Mouse (Mus musculus) embryonic facial prominence, embryonic 15.5 days (tissue): ENCODE data around the gene Wdr34. TPM values are rescaled to one million over a fixed set of nuclear protein-coding genes. Genes with fewer than 3 reads are reported as not detected.
A peak's percentile ranks its signal among the peaks of the same experiment; 100 is the strongest.
"Not testable (repeated sequence)": the region's sequence is repeated elsewhere in the genome, so short reads cannot be mapped to it uniquely, and the experiment has no call there.

Experiments used
- ATAC-seq: fragments of 200-750 bp; cut with Nextera tagmentation; 2 replicates; pipeline ENCODE4 v1.8.0; 2017; ENCODE audit warnings: low read depth, moderate TSS enrichment; ENCODE audit not compliant: insufficient number of reproducible peaks, low FRiP score, low TSS enrichment
- H3K27ac ChIP-seq: fragments of 300-500 bp; sonication (generic); replicated peaks from 2 replicates; pipeline ENCODE4 v1.5.1; 2015; ENCODE audit warnings: mild to moderate bottlenecking, inconsistent platforms
- H3K27me3 ChIP-seq: fragments of 300-500 bp; sonication (generic); 2 replicates; pipeline ENCODE4 v1.6.1; 2015; ENCODE audit warnings: inconsistent platforms
- H3K36me3 ChIP-seq: fragments of 300-500 bp; sonication (generic); 2 replicates; pipeline ENCODE4 v1.6.1; 2015; ENCODE audit warnings: mild to moderate bottlenecking, inconsistent platforms
- H3K4me1 ChIP-seq: fragments of 300-500 bp; sonication (generic); 2 replicates; pipeline ENCODE4 v1.6.1; 2015; ENCODE audit warnings: inconsistent platforms
- H3K4me2 ChIP-seq: fragments of 300-500 bp; sonication (generic); replicated peaks from 2 replicates; pipeline ENCODE4 v1.6.1; 2015; ENCODE audit warnings: mild to moderate bottlenecking, inconsistent platforms
- H3K4me3 ChIP-seq: fragments of 300-500 bp; sonication (generic); replicated peaks from 2 replicates; pipeline ENCODE4 v1.5.1; 2015; ENCODE audit warnings: mild to moderate bottlenecking, inconsistent platforms
- H3K9ac ChIP-seq: fragments of 300-500 bp; sonication (generic); 2 replicates; pipeline ENCODE4 v1.6.1; 2015; ENCODE audit warnings: inconsistent platforms
- H3K9me3 ChIP-seq: fragments of 300-500 bp; sonication (generic); replicated peaks from 2 replicates; pipeline ENCODE4 v1.6.1; 2016; ENCODE audit warnings: inconsistent platforms
- WGBS: fragments of 180-500 bp; shearing (Covaris S2); methylation state at CpG from one replicate; pipeline ENCODE4 v1.1.7; 2015; 5-methylcytosine and 5-hydroxymethylcytosine counted together
- polyA plus RNA-seq: library from polyadenylated mRNA; unstranded; fragments of >200 nt; fragmentation: Nextera tagmentation; extraction: Ambion mirVana; gene quantifications from 2 replicates; pipeline ENCODE4 v1.2.1, GENCODE M21; 2015

Gene Wdr34
- polyA plus RNA-seq, 1 experiment from 2014 or later = 46.9 TPM

DNA sequence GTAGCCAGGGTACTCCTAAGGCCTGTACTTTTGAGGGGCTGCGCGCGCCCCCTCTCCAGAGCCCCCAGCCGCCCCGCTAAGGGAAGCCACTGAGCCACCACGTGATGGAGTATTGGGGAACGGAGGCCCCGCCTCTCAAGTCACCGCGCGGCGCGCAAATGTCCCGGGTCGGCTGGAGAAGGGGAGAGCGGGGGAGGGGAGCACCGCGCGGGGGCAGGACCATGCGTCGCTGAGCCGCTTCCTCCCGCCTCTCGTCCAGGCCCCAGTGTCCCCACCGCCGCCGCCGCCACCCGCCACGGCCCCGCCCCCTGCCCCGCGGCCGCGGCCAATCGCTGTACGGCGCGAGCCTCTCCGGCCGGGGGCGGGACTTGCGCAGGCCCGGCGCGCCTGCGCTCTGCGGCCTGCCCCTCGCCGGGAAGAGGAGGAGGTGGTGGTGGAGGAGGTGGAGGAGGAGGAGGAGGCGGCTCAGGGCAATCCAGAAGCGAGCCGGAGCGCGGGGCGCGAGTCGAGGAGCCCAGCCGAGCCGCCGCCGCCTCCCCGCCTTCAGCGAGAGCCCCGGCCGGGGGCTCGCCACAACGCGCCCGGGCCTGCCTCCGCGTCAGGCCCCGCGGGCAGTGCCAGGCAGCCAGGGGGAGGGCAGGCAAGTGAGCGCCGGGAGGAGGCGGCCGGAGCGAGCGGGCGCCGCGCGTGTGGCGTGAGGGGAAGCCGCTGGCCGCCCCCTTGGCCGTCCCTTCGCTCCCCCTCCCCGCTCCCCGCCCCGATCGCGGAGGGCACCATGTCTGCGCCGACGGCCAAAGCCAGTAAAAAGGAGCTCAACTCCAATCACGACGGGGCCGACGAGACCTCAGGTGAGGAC lies 17.6 kb upstream of the Wdr34 start:
- peaks cover 39% of the 10 kb centered on the region for H3K4me1 ChIP-seq
- peaks cover 30% of the 10 kb centered on the region for H3K36me3 ChIP-seq
- H3K27me3 ChIP-seq = no peaks in the 10 kb centered on the region
- peak overlapping the region; percentile 74 for H3K4me3 ChIP-seq
- H3K9me3 ChIP-seq = no peaks in the 10 kb centered on the region
- peak overlapping the region; percentile 63 for H3K4me2 ChIP-seq
- 0% methylated on average over 45 of the region's 101 CpGs for WGBS
- ATAC-seq = peak; percentile 94
- H3K27ac ChIP-seq = peak overlapping the region; percentile 99
- peak overlapping the region; percentile 95 for H3K9ac ChIP-seq

- no peaks in the 10 kb centered on the region for H3K27me3 ChIP-seq
- H3K4me3 ChIP-seq = no peak overlapping the region
- peaks cover 15% of the 10 kb centered on the region for H3K36me3 ChIP-seq
- WGBS = 30% methylated on average over 3 of the region's 3 CpGs
- H3K9me3 ChIP-seq = no peaks in the 10 kb centered on the region
- H3K9ac ChIP-seq = no peak overlapping the region
- ATAC-seq = no peak
- 0 out of 2 replicates have a peak overlapping the region, but pooled peaks have one; percentile 90 for H3K27ac ChIP-seq
- H3K4me1 ChIP-seq = peaks cover 43% of the 10 kb centered on the region
- peak overlapping the region; percentile 86 for H3K4me2 ChIP-seq
These were observed 15.6 kb upstream of the Wdr34 start for GRCm38 (mm10) chr2:30064298-30064697.

- H3K9ac ChIP-seq = peak overlapping the region; percentile 65; the same call in 1 of the 2 replicates
- ATAC-seq = no peak
- H3K9me3 ChIP-seq = no peaks in the 10 kb centered on the region
- peak overlapping the region; percentile 64 for H3K4me3 ChIP-seq
- H3K27ac ChIP-seq = peak overlapping the region; percentile 90
- H3K36me3 ChIP-seq = peaks cover 10% of the 10 kb centered on the region
- WGBS = 15% methylated on average over 3 of the region's 3 CpGs
- H3K27me3 ChIP-seq = no peaks in the 10 kb centered on the region
- H3K4me2 ChIP-seq = peak overlapping the region; percentile 86
- peaks cover 43% of the 10 kb centered on the region for H3K4me1 ChIP-seq
These were observed 15.1 kb upstream of the Wdr34 start for GRCm38 (mm10) chr2:30063791-30064190.

DNA sequence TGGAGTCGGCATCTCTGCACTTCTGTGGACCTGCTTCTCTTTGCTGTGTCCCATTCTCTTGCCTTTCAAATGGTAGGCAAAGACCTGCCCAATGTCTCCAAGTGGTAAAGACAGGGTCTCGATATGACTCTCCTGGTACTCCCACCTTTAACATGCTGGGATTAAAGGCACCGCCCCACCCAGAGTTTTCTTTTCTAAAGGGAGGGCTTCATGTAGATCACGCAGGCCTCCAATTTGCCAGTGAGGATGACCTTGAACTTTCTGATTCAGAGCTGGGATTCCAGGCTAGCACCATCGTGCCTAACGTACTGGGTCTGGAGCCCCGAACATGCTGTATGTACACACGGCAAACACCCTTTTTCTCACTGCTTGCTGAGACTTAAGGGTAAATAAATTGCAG lies 14.6 kb upstream of the Wdr34 start:
- 3% methylated on average over 8 of the region's 8 CpGs for WGBS
- Histone ChIP-seq H3K4me1 (peaks cover 41% of the 10 kb centered on the region), H3K9me3 (no peaks in the 10 kb centered on the region), H3K27me3 (no peaks in the 10 kb centered on the region), H3K9ac (peak overlapping the region; percentile 65; the same call in 1 of the 2 replicates), H3K27ac (peak overlapping the region; percentile 90), H3K4me3 (peak overlapping the region; percentile 64), H3K4me2 (peak overlapping the region; percentile 86), H3K36me3 (peaks cover 5% of the 10 kb centered on the region; the same call in 1 of the 2 replicates)
- no peak for ATAC-seq

GRCm38 (mm10) chr2:30062249-30063093 lies 13.8 kb upstream of the Wdr34 start:
- Histone ChIP-seq H3K27ac (peak overlapping the region; percentile 90), H3K4me2 (peak overlapping the region; percentile 86), H3K36me3 (no peaks in the 10 kb centered on the region), H3K4me1 (peaks cover 35% of the 10 kb centered on the region), H3K4me3 (peak overlapping the region; percentile 64), H3K9ac (peak overlapping the region; percentile 65), H3K27me3 (no peaks in the 10 kb centered on the region), H3K9me3 (no peaks in the 10 kb centered on the region)
- ATAC-seq = 0 out of 2 replicates have a peak, but pooled peaks have one; percentile 16
- under 1% methylated on average over 40 of the region's 40 CpGs for WGBS

DNA sequence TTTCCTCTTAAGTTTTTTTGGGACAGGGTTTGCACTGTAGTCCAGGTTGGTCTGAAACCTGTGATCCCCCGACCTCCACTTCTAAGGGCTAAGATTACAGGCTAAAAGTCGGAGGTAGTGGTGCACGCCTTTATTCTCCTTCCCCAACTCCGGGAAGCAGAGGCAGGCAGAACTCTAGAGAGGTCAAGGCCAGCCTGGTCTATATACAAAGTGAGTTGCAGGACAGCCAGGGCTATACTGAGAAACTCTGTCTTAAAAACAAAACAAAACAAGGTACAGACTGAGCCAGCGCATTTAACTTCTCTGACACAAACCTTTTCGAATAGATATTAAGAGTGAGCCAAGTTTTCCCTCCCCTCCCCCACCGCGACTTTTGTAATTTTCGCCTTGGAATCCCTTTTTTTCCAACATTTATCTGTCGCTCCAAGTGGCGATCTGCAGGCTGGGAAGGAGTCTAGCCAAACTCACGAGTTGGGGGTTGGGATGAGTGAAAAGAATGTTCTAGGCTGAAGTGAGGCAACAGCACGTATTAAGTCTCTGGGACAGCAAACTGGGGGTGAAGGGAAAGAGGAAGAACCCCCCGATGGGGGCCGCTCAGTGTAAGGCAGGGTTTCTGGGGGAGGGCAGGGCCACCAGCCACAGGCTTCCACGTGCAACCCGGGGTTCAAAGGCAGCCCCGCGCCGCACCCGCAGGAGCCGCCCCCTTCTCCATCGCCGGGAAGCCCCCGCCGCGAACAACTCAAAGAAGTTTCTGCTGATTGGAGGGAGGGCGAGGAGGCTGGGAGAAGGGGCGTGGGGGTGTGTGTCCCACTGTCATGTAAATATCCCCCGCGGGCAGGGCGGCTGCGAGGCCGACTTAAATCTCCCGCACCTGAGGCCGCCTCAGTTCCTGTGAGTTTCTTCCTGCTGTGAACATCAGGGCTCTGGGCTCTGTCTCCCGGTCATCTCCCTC lies 12.8 kb upstream of the Wdr34 start:
- 0 out of 2 replicates have a peak, but pooled peaks have one; percentile 5 for ATAC-seq
- Histone ChIP-seq H3K9ac (peak overlapping the region; percentile 65), H3K4me3 (peak overlapping the region; percentile 64), H3K27ac (peak overlapping the region; percentile 90), H3K9me3 (no peaks in the 10 kb centered on the region), H3K27me3 (no peaks in the 10 kb centered on the region), H3K4me2 (peak overlapping the region; percentile 86), H3K4me1 (peaks cover 35% of the 10 kb centered on the region), H3K36me3 (no peaks in the 10 kb centered on the region)
- WGBS = 7% methylated on average over 37 of the region's 37 CpGs

- H3K4me3 ChIP-seq = no peak overlapping the region
- H3K9ac ChIP-seq = no peak overlapping the region
- H3K4me2 ChIP-seq = no peak overlapping the region
- H3K4me1 ChIP-seq = peaks cover 13% of the 10 kb centered on the region
- no peak for ATAC-seq
- no peaks in the 10 kb centered on the region for H3K9me3 ChIP-seq
- WGBS = 58% methylated on average over 5 of the region's 5 CpGs
- peaks cover 4% of the 10 kb centered on the region; the same call in 1 of the 2 replicates for H3K27me3 ChIP-seq
- H3K27ac ChIP-seq = no peak overlapping the region
- H3K36me3 ChIP-seq = no peaks in the 10 kb centered on the region
These were observed 9.7 kb upstream of the Wdr34 start for GRCm38 (mm10) chr2:30058418-30058817.

DNA sequence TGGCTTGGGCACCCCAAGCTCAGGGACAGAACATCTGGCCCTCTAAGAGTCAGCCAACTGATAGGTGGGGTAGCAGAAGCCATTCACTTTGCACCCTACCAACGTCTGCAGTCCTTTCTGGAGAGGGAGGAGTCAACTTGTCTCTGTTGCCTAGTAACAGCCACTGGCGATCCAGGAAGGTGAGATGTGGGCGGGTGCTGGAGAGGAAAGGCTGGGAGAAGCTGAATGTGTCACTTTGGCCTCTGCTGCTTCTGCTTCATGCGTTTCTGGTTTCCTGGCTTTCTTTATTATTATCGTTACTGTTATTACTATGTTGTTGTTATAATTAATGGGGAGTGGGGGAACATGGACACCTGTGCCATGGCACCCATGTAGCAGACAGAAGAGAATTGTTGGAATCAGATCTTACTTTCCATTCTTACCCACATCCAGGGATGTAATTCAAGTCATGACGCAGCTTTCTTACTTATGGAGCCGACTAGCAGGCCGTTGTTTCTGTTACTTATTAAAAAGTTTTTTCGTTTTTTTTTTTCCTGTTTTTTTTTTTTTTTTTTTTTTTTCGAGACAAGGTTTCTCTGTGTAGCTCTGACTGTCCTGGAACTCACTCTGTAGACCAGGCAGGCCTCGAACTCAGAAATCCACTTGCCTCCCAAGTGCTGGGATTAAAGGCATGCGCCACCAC lies 8.7 kb upstream of the Wdr34 start, which contains the start of gene Set:
Gene Set, plus strand, starts transcription at position 156 of the 682 bp plus-strand sequence.
- Histone ChIP-seq H3K4me2 (no peak within 1 kb of the TSS), H3K4me3 (no peak within 1 kb of the TSS), H3K36me3 (no peaks in the 10 kb centered on the region), H3K9ac (no peak within 1 kb of the TSS), H3K4me1 (peaks cover 6% of the 10 kb centered on the region; the same call in 1 of the 2 replicates), H3K27ac (no peak within 1 kb of the TSS), H3K9me3 (no peaks in the 10 kb centered on the region), H3K27me3 (peaks cover 4% of the 10 kb centered on the region; the same call in 1 of the 2 replicates)
- WGBS = 41% methylated on average over 12 of the region's 12 CpGs
- no peak for ATAC-seq

DNA sequence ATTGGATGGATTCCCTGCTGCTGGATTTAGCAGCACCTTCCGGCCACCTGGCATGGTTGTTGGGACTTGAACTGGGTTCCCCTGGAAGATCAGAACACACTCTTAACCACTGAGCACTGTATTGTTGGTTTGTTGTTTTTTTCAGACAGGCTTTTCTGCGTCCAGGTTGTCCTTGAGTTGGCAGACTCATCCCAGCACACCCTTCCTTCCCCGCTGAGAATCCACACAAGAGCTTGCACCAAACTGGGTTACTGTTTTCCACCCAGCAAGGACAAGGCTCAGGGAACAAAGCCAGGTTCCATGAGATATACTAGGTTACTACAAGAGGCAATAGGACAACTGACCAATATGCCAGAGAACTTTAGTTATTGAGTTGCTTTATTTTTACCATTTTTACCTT lies 8.1 kb upstream of the Wdr34 start:
- Histone ChIP-seq H3K9ac (no peak overlapping the region), H3K4me1 (peaks cover 6% of the 10 kb centered on the region; the same call in 1 of the 2 replicates), H3K27ac (no peak overlapping the region), H3K27me3 (peaks cover 4% of the 10 kb centered on the region; the same call in 1 of the 2 replicates), H3K36me3 (no peaks in the 10 kb centered on the region), H3K4me3 (no peak overlapping the region), H3K9me3 (no peaks in the 10 kb centered on the region), H3K4me2 (no peak overlapping the region)
- 81% methylated on average over 3 of the region's 3 CpGs for WGBS
- ATAC-seq = no peak

DNA sequence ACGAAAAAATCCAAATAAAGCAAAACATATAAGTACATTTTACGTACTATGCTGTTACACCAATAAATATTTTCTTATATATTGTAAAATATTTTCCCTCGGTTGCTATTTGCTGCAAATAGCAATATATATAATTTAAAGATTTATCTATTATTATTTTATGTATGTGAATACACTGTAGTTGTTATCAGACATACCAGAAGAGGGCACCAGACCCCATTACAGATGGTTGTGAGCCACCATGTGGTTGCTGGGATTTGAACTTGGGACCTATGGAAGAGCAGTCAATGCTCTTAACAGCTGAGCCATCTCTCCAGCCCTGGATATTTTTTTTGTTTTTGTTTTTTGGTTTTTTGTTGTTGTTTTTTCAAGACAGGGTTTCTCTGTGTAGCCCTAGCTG lies 6.6 kb upstream of the Wdr34 start:
- H3K36me3 ChIP-seq, H3K4me2 ChIP-seq, H3K9ac ChIP-seq, H3K4me3 ChIP-seq, H3K27ac ChIP-seq, H3K4me1 ChIP-seq, H3K27me3 ChIP-seq, H3K9me3 ChIP-seq, ATAC-seq: not testable (repeated sequence)
- 96% methylated on average over 3 of the region's 3 CpGs for WGBS
